In the genomic region with DNA sequence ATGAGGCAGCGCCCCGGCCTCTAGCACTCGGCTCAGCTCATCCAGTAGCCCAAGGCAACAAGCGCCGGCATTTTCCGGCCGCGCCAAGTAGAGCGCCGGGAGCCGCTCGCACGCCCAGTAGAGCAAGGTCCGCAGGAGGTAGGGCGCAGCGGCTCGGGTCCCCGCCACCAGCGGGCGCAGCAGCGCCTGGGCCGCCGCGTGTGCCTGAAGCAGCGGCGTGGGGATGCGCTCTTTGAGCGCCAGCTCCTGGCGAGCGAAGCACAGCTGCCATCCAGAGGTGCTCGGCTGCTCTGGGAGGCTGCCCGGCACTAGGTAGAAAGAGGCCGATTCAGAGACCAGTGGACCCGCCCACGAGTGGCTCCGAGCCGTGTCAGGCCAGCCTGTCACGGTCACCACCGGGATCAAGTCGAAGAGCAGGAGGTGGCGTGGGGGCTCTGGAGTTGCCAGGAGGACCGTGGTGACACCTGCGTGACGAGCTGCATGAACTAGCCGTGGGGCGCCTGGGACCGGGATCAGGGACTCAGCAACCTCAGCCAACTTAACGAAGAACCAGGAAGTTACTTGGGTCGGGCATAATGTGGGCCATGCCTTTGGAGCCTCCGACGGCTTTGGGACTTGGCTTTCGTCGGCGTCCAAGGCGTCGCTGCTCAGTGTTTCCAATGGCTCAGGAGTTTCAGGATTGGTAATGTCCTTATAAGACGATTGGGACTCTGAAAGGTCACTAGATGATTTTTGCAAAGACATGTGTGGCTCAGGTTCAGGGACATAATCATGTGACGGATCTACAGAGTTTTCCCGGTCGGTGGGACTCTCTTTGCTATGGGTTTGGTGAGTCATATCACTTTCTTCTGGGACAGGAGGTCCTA, we compare ENCODE assay signal across 8 mouse cellular contexts. TPM values are rescaled to one million over a fixed set of nuclear protein-coding genes. Genes with fewer than 3 reads are reported as not detected.
DNase-seq lines count a peak whose midpoint lies in the region; ATAC-seq and TF ChIP-seq lines count a peak whose summit lies in the region.

No protein-coding gene starts in this region.

- peak; percentile 77 for DNase-seq in adrenal gland, adult 8-10 months
- DNase-seq in kidney, postnatal 0 days (ENCODE audit: low spot score): peak; percentile 80
- DNase-seq in neural tube, embryonic 11.5 days (ENCODE audit: low spot score): peak; percentile 85

- WGBS in heart, embryonic 14.5 days: 2% methylated on average over 60 of the region's 60 CpGs
- 1% methylated on average over 60 of the region's 60 CpGs for WGBS in kidney, postnatal 0 days
- WGBS in liver, embryonic 16.5 days (ENCODE audit: insufficient replicate concordance): 3% methylated on average over 60 of the region's 60 CpGs
- WGBS in neural tube, embryonic 11.5 days: under 1% methylated on average over 60 of the region's 60 CpGs
- WGBS in stomach, embryonic 14.5 days: 2% methylated on average over 60 of the region's 60 CpGs

- H3K4me2 ChIP-seq in heart, embryonic 14.5 days (ENCODE audit: low read length): peak overlapping the region; percentile 95
- peak overlapping the region; percentile 93 for H3K4me2 ChIP-seq in kidney, postnatal 0 days (ENCODE audit: low read length)
- peak overlapping the region; percentile 78 for H3K4me2 ChIP-seq in liver, embryonic 16.5 days (ENCODE audit: low read depth, low read length)
- peak overlapping the region; percentile 89 for H3K4me2 ChIP-seq in neural tube, embryonic 11.5 days (ENCODE audit: low read depth)
- H3K4me2 ChIP-seq in stomach, embryonic 14.5 days (replicated peaks; ENCODE audit: low read depth, low read length): peak overlapping the region; percentile 99

- H3K9me3 ChIP-seq in heart, embryonic 14.5 days (ENCODE audit: control insufficient read depth, low read length): peaks cover 5% of the 10 kb centered on the region; the same call in 1 of the 2 replicates
- H3K9me3 ChIP-seq in kidney, postnatal 0 days (replicated peaks; ENCODE audit: low read length): no peaks in the 10 kb centered on the region
- no peaks in the 10 kb centered on the region for H3K9me3 ChIP-seq in liver, embryonic 16.5 days (replicated peaks; ENCODE audit: control insufficient read depth, low read length)
- no peaks in the 10 kb centered on the region for H3K9me3 ChIP-seq in neural tube, embryonic 11.5 days (ENCODE audit: control insufficient read depth, low read length)
- no peaks in the 10 kb centered on the region for H3K9me3 ChIP-seq in stomach, embryonic 14.5 days (ENCODE audit: control insufficient read depth, low read depth, low read length)

- H3K36me3 ChIP-seq in C2C12 (ENCODE audit: control insufficient read depth, insufficient read depth): no peaks in the 10 kb centered on the region
- no peaks in the 10 kb centered on the region for H3K36me3 ChIP-seq in heart, embryonic 14.5 days (ENCODE audit: control insufficient read depth, insufficient read depth, low read length)
- no peaks in the 10 kb centered on the region for H3K36me3 ChIP-seq in kidney, postnatal 0 days (ENCODE audit: insufficient read depth, low read length)
- H3K36me3 ChIP-seq in liver, embryonic 16.5 days (ENCODE audit: control insufficient read depth, insufficient read depth): no peaks in the 10 kb centered on the region
- no peaks in the 10 kb centered on the region for H3K36me3 ChIP-seq in neural tube, embryonic 11.5 days (ENCODE audit: control insufficient read depth, insufficient read depth, low read length)
- no peaks in the 10 kb centered on the region for H3K36me3 ChIP-seq in stomach, embryonic 14.5 days (ENCODE audit: control insufficient read depth, insufficient read depth, low read length)

- H3K27ac ChIP-seq in heart, embryonic 14.5 days (replicated peaks in 1 of 2; ENCODE audit: control insufficient read depth in 1 of 2, insufficient read depth in 1 of 2, low read depth in 2 of 2, low read length in 2 of 2): no peak overlapping the region
- H3K27ac ChIP-seq in kidney, postnatal 0 days: 0 out of 2 replicates have a peak overlapping the region, but pooled peaks have one; percentile 44
- H3K27ac ChIP-seq in liver, embryonic 16.5 days (ENCODE audit: low read length): peak overlapping the region; percentile 29; the same call in 1 of the 2 replicates
- H3K27ac ChIP-seq in neural tube, embryonic 11.5 days (ENCODE audit: low read depth, low read length): no peak overlapping the region
- peak overlapping the region; percentile 44; the same call in 1 of the 2 replicates for H3K27ac ChIP-seq in stomach, embryonic 14.5 days (ENCODE audit: low read length)

- 0 out of 2 replicates have a peak, but pooled peaks have one; percentile 49 for ATAC-seq in erythroid progenitor cell, adult 5-6 weeks (replicated peaks; ENCODE audit: low FRiP score, poor library complexity, severe bottlenecking)
- ATAC-seq in heart, embryonic 14.5 days (ENCODE audit: insufficient number of reproducible peaks, insufficient read depth, low FRiP score, low read depth): peak; percentile 36; the same call in 1 of the 2 replicates
- ATAC-seq in kidney, postnatal 0 days (replicated peaks; ENCODE audit: low FRiP score, low read depth): peak; percentile 70
- ATAC-seq in liver, embryonic 16.5 days (ENCODE audit: low read depth): peak; percentile 72
- ATAC-seq in neural tube, embryonic 11.5 days (ENCODE audit: insufficient read depth, low FRiP score, low TSS enrichment): no peak
- peak; percentile 50 for ATAC-seq in stomach, embryonic 14.5 days (ENCODE audit: insufficient number of reproducible peaks, insufficient read depth, low FRiP score, low read depth)

- peak overlapping the region; percentile 26 for H3K4me3 ChIP-seq in C2C12 (ENCODE audit: insufficient read depth, poor library complexity, severe bottlenecking)
- H3K4me3 ChIP-seq in heart, embryonic 14.5 days (ENCODE audit: control insufficient read depth in 1 of 2, insufficient read depth in 1 of 2, low read depth in 1 of 2, low read length in 2 of 2): peak overlapping the region; percentile 46 to 65
- peak overlapping the region; percentile 39 for H3K4me3 ChIP-seq in kidney, postnatal 0 days (replicated peaks; ENCODE audit: low read depth, low read length)
- H3K4me3 ChIP-seq in liver, embryonic 16.5 days (ENCODE audit: low read depth, low read length): peak overlapping the region; percentile 57
- peak overlapping the region; percentile 32 for H3K4me3 ChIP-seq in neural tube, embryonic 11.5 days (ENCODE audit: low read depth, low read length)
- H3K4me3 ChIP-seq in stomach, embryonic 14.5 days (ENCODE audit: low read depth, low read length): peak overlapping the region; percentile 57

- peaks cover 25 to 51% of the 10 kb centered on the region in 2 experiments for H3K4me1 ChIP-seq in heart, embryonic 14.5 days (ENCODE audit: control insufficient read depth in 2 of 2, insufficient read depth in 2 of 2, low read length in 2 of 2)
- H3K4me1 ChIP-seq in kidney, postnatal 0 days (replicated peaks; ENCODE audit: insufficient read depth, low read length): peaks cover 44% of the 10 kb centered on the region
- peaks cover 37% of the 10 kb centered on the region for H3K4me1 ChIP-seq in liver, embryonic 16.5 days (ENCODE audit: control insufficient read depth, low read depth, low read length)
- H3K4me1 ChIP-seq in neural tube, embryonic 11.5 days (ENCODE audit: control insufficient read depth, insufficient read depth, low read length): peaks cover 30% of the 10 kb centered on the region
- H3K4me1 ChIP-seq in stomach, embryonic 14.5 days (ENCODE audit: control insufficient read depth, insufficient read depth, low read length): peaks cover 45% of the 10 kb centered on the region

- H3K79me3 ChIP-seq in C2C12 (ENCODE audit: low read depth): no peaks in the 10 kb centered on the region

- no peaks in the 10 kb centered on the region for H3K79me2 ChIP-seq in C2C12 (ENCODE audit: control insufficient read depth, insufficient read depth)

- TF ChIP-seq CTCF in C2C12 (IDR thresholded peaks at IDR 0.05; ENCODE audit: control insufficient read depth, insufficient read depth, insufficient read length): peak; percentile 97
- peak; percentile 77 for TF ChIP-seq CTCF in kidney, postnatal 0 days (IDR thresholded peaks at IDR 0.05; ENCODE audit: low read depth)

- H3K27me3 ChIP-seq in C2C12 (ENCODE audit: control insufficient read depth, insufficient read depth, insufficient read length): no peaks in the 10 kb centered on the region
- peaks cover 18% of the 10 kb centered on the region; the same call in 1 of the 2 replicates for H3K27me3 ChIP-seq in heart, embryonic 14.5 days (ENCODE audit: control insufficient read depth, insufficient read depth, low read length)
- peaks cover 5% of the 10 kb centered on the region; the same call in 1 of the 2 replicates for H3K27me3 ChIP-seq in kidney, postnatal 0 days (ENCODE audit: insufficient read depth, low read length)
- H3K27me3 ChIP-seq in liver, embryonic 16.5 days (ENCODE audit: control insufficient read depth, insufficient read depth, low read depth, low read length): peaks cover 77% of the 10 kb centered on the region
- peaks cover 54% of the 10 kb centered on the region for H3K27me3 ChIP-seq in neural tube, embryonic 11.5 days (ENCODE audit: control insufficient read depth, insufficient read depth, low read length)
- H3K27me3 ChIP-seq in stomach, embryonic 14.5 days (ENCODE audit: control insufficient read depth, insufficient read depth, low read length): peaks cover 3% of the 10 kb centered on the region; the same call in 1 of the 2 replicates

- peak overlapping the region; percentile 67 for H3ac ChIP-seq in C2C12 (ENCODE audit: control insufficient read depth, insufficient read length, low read depth)

- peak overlapping the region; percentile 69 for H3K9ac ChIP-seq in heart, embryonic 14.5 days (ENCODE audit: low read length)
- peak overlapping the region; percentile 51 for H3K9ac ChIP-seq in kidney, postnatal 0 days (ENCODE audit: low read depth, low read length)
- peak overlapping the region; percentile 41 for H3K9ac ChIP-seq in liver, embryonic 16.5 days (ENCODE audit: low read depth, low read length)
- peak overlapping the region; percentile 19 for H3K9ac ChIP-seq in neural tube, embryonic 11.5 days (ENCODE audit: low read length)
- H3K9ac ChIP-seq in stomach, embryonic 14.5 days (replicated peaks; ENCODE audit: low read depth, low read length): peak overlapping the region; percentile 38; the same call in 1 of the 2 replicates

RNA-seq across cellular contexts. Expression of a gene that starts 1.4 kb away (rescaled TPM):
- polyA plus RNA-seq in C2C12 (2012; fragmentation: generic; extraction: Trizol): 0.32 TPM
- total RNA-seq in adrenal gland, adult 8-10 months (2022): 1 to 10 TPM in 1 of 4 experiments, under 1 TPM in 3; 0.45 to 1.1 (median 0.72) TPM
- not detected in 2 replicates for total RNA-seq in erythroid progenitor cell, adult 5-6 weeks (2015; ENCODE audit: low replicate concordance)
- not detected in 2 replicates for total RNA-seq in erythroid progenitor cell, adult 5-6 weeks (2017; ENCODE audit: low replicate concordance)
- polyA plus RNA-seq in heart, embryonic 14.5 days (2014; fragmentation: Nextera tagmentation; extraction: Ambion mirVana): 1.7 and 1.8 TPM in 2 replicates
- polyA plus RNA-seq in kidney, postnatal 0 days (2015; fragmentation: Nextera tagmentation; extraction: Ambion mirVana): 22.9 and 23.0 TPM in 2 replicates
- 0.62 and 1.0 TPM in 2 replicates for polyA plus RNA-seq in liver, embryonic 16.5 days (2015; fragmentation: Nextera tagmentation; extraction: Ambion mirVana)
- 0.69 and 0.88 TPM in 2 replicates for polyA plus RNA-seq in neural tube, embryonic 11.5 days (2014; fragmentation: Nextera tagmentation; extraction: Ambion mirVana)
- 12.2 and 15.0 TPM in 2 replicates for polyA plus RNA-seq in stomach, embryonic 14.5 days (2014; fragmentation: Nextera tagmentation; extraction: Ambion mirVana)

RNA-seq across cellular contexts. Expression of a gene that starts 2.4 kb away (rescaled TPM):
- 4.2 TPM for polyA plus RNA-seq in C2C12 (2012; fragmentation: generic; extraction: Trizol)
- 10 to 100 TPM in 2 of 4 experiments, 1 to 10 TPM in 2; 2.5 to 32.7 (median 16.9) TPM for total RNA-seq in adrenal gland, adult 8-10 months (2022)
- total RNA-seq in erythroid progenitor cell, adult 5-6 weeks (2015; ENCODE audit: low replicate concordance): not detected in 2 replicates
- total RNA-seq in erythroid progenitor cell, adult 5-6 weeks (2017; ENCODE audit: low replicate concordance): not detected in 2 replicates
- polyA plus RNA-seq in heart, embryonic 14.5 days (2014; fragmentation: Nextera tagmentation; extraction: Ambion mirVana): 2.0 and 2.1 TPM in 2 replicates
- polyA plus RNA-seq in kidney, postnatal 0 days (2015; fragmentation: Nextera tagmentation; extraction: Ambion mirVana): 0.63 and 0.98 TPM in 2 replicates
- 0.19 and 0.21 TPM in 2 replicates for polyA plus RNA-seq in liver, embryonic 16.5 days (2015; fragmentation: Nextera tagmentation; extraction: Ambion mirVana)
- 2.0 and 3.0 TPM in 2 replicates for polyA plus RNA-seq in neural tube, embryonic 11.5 days (2014; fragmentation: Nextera tagmentation; extraction: Ambion mirVana)
- 2.1 and 3.6 TPM in 2 replicates for polyA plus RNA-seq in stomach, embryonic 14.5 days (2014; fragmentation: Nextera tagmentation; extraction: Ambion mirVana)

RNA-seq across cellular contexts. Expression of a gene that starts 8.3 kb away (rescaled TPM):
- 37.7 TPM for polyA plus RNA-seq in C2C12 (2012; fragmentation: generic; extraction: Trizol)
- total RNA-seq in adrenal gland, adult 8-10 months (2022): 1 to 10 TPM; 1.5 to 8.1 (median 5.0) TPM
- not detected in 2 replicates for total RNA-seq in erythroid progenitor cell, adult 5-6 weeks (2015; ENCODE audit: low replicate concordance)
- 0.77 TPM in 1 of 2 replicates, not detected in the other for total RNA-seq in erythroid progenitor cell, adult 5-6 weeks (2017; ENCODE audit: low replicate concordance)
- polyA plus RNA-seq in heart, embryonic 14.5 days (2014; fragmentation: Nextera tagmentation; extraction: Ambion mirVana): 5.5 and 5.8 TPM in 2 replicates
- polyA plus RNA-seq in kidney, postnatal 0 days (2015; fragmentation: Nextera tagmentation; extraction: Ambion mirVana): 12.0 and 12.1 TPM in 2 replicates
- polyA plus RNA-seq in liver, embryonic 16.5 days (2015; fragmentation: Nextera tagmentation; extraction: Ambion mirVana): 0.61 and 0.96 TPM in 2 replicates
- 4.2 and 6.2 TPM in 2 replicates for polyA plus RNA-seq in neural tube, embryonic 11.5 days (2014; fragmentation: Nextera tagmentation; extraction: Ambion mirVana)
- polyA plus RNA-seq in stomach, embryonic 14.5 days (2014; fragmentation: Nextera tagmentation; extraction: Ambion mirVana): 6.7 and 7.5 TPM in 2 replicates

RNA-seq across cellular contexts. Expression of a gene that starts 11.1 kb away (rescaled TPM):
- not detected for polyA plus RNA-seq in C2C12 (2012; fragmentation: generic; extraction: Trizol)
- not detected for total RNA-seq in adrenal gland, adult 8-10 months (2022)
- total RNA-seq in erythroid progenitor cell, adult 5-6 weeks (2015; ENCODE audit: low replicate concordance): not detected in 2 replicates
- total RNA-seq in erythroid progenitor cell, adult 5-6 weeks (2017; ENCODE audit: low replicate concordance): not detected in 2 replicates
- not detected in 2 replicates for polyA plus RNA-seq in heart, embryonic 14.5 days (2014; fragmentation: Nextera tagmentation; extraction: Ambion mirVana)
- not detected in 2 replicates for polyA plus RNA-seq in kidney, postnatal 0 days (2015; fragmentation: Nextera tagmentation; extraction: Ambion mirVana)
- not detected in 2 replicates for polyA plus RNA-seq in liver, embryonic 16.5 days (2015; fragmentation: Nextera tagmentation; extraction: Ambion mirVana)
- polyA plus RNA-seq in neural tube, embryonic 11.5 days (2014; fragmentation: Nextera tagmentation; extraction: Ambion mirVana): not detected in 2 replicates
- polyA plus RNA-seq in stomach, embryonic 14.5 days (2014; fragmentation: Nextera tagmentation; extraction: Ambion mirVana): not detected in 2 replicates

RNA-seq across cellular contexts. Expression of a gene that starts 14.2 kb away (rescaled TPM):
- not detected for polyA plus RNA-seq in C2C12 (2012; fragmentation: generic; extraction: Trizol)
- not detected for total RNA-seq in adrenal gland, adult 8-10 months (2022)
- total RNA-seq in erythroid progenitor cell, adult 5-6 weeks (2015; ENCODE audit: low replicate concordance): not detected in 2 replicates
- total RNA-seq in erythroid progenitor cell, adult 5-6 weeks (2017; ENCODE audit: low replicate concordance): not detected in 2 replicates
- not detected in 2 replicates for polyA plus RNA-seq in heart, embryonic 14.5 days (2014; fragmentation: Nextera tagmentation; extraction: Ambion mirVana)
- polyA plus RNA-seq in kidney, postnatal 0 days (2015; fragmentation: Nextera tagmentation; extraction: Ambion mirVana): not detected in 2 replicates
- not detected in 2 replicates for polyA plus RNA-seq in liver, embryonic 16.5 days (2015; fragmentation: Nextera tagmentation; extraction: Ambion mirVana)
- polyA plus RNA-seq in neural tube, embryonic 11.5 days (2014; fragmentation: Nextera tagmentation; extraction: Ambion mirVana): not detected in 2 replicates
- polyA plus RNA-seq in stomach, embryonic 14.5 days (2014; fragmentation: Nextera tagmentation; extraction: Ambion mirVana): not detected in 2 replicates

Comparison
In these comparisons a context has a peak if more than half of its experiments do, and no peak if none do; other contexts are left out.
1. H3K27ac ChIP-seq: peak in kidney, postnatal 0 days (single experiment), liver, embryonic 16.5 days (single experiment) and stomach, embryonic 14.5 days (single experiment); none in heart, embryonic 14.5 days (0 of 2) and neural tube, embryonic 11.5 days (single experiment).
2. H3K9ac ChIP-seq: peak in every context shown above with its lines; median percentile 69 in heart, embryonic 14.5 days; 51 in kidney, postnatal 0 days; 41 in liver, embryonic 16.5 days; 38 in stomach, embryonic 14.5 days; 19 in neural tube, embryonic 11.5 days.
3. Peak in every context shown above with its lines, with median percentiles within 50 percentile points of each other: H3K4me3 ChIP-seq, DNase-seq and H3K4me2 ChIP-seq.